Mouse (Mus musculus) olfactory bulb, adult 2 months (tissue): Measurements from ENCODE around the gene Zfhx3. TPM values are rescaled to one million over a fixed set of nuclear protein-coding genes. Genes with fewer than 3 reads are reported as not detected.

ENCODE experiments used
- H3K27ac ChIP-seq: fragments of 200-500 bp; 2 replicates; pipeline ENCODE4 v1.5.1; 2012; ENCODE audit warnings: low read depth, low read length; ENCODE audit not compliant: insufficient read depth
- H3K4me1 ChIP-seq: fragments of 200-500 bp; 2 replicates; pipeline ENCODE4 v1.6.1; 2012; ENCODE audit warnings: low read length; ENCODE audit not compliant: control insufficient read depth, insufficient read depth
- H3K4me3 ChIP-seq: fragments of 200-500 bp; 2 replicates; pipeline ENCODE4 v1.5.1; 2012; ENCODE audit warnings: mild to moderate bottlenecking, low read depth, low read length, moderate library complexity; ENCODE audit not compliant: insufficient read depth
- CTCF ChIP-seq: fragments of 200-500 bp; IDR thresholded peaks from 2 replicates; pipeline ENCODE4 v1.5.1; 2012; ENCODE audit warnings: low read depth, mild to moderate bottlenecking, low read length, moderate library complexity; ENCODE audit not compliant: insufficient read depth
- POLR2A ChIP-seq: fragments of 200-500 bp; IDR thresholded peaks from 2 replicates; pipeline ENCODE4 v1.6.1; 2012; ENCODE audit warnings: mild to moderate bottlenecking, low read depth, low read length, moderate library complexity; ENCODE audit not compliant: insufficient read depth
- WGBS: fragments of 180-500 bp; shearing (Covaris S2); methylation state at CpG from one replicate; pipeline ENCODE4 v1.1.7; 2018; 5-methylcytosine and 5-hydroxymethylcytosine counted together
- polyA plus RNA-seq: library from polyadenylated mRNA; stranded (reverse); fragments of >200 nt; gene quantifications from 2 replicates; pipeline ENCODE4 v1.2.4, GENCODE M21; 2012; ENCODE audit warnings: low replicate concordance; ENCODE audit not compliant: missing spikeins, insufficient read depth, insufficient read length

Zfhx3 gene
- polyA plus RNA-seq, 1 experiment = not detected

- no peak overlapping the region for H3K4me3 ChIP-seq
- WGBS = 72% methylated on average over 5 of the region's 5 CpGs
- no peak overlapping the region for H3K27ac ChIP-seq
- TF ChIP-seq POLR2A = no peak
- no peak for TF ChIP-seq CTCF
- H3K4me1 ChIP-seq = no peaks in the 10 kb centered on the region
Observed at GRCm38 (mm10) chr8:108661486-108662093, 719.1 kb downstream of the Zfhx3 start.

DNA sequence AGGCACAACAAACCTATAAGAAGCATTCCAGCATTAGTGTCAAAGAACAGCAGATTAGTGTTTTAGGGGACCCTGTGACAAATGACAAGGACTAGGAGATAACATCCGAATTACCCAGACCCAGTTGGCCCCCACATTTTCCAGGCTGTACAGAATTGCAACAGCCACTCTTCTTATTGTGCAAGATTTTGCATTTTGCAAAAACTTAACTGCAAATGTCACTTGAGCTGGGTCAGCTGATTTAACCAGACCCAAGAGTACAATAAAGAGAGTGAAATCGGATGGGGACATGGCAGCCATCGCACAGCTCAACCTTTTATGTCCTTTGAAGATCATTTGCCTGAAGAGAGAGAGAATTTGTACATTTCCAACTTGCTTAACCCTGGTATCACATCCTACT, 720.3 kb downstream of the Zfhx3 start:
- H3K27ac ChIP-seq = no peak overlapping the region
- no peak for TF ChIP-seq CTCF
- 86% methylated on average over 3 of the region's 3 CpGs for WGBS
- H3K4me1 ChIP-seq = no peaks in the 10 kb centered on the region
- no peak overlapping the region for H3K4me3 ChIP-seq

- Histone ChIP-seq H3K4me1 (no peaks in the 10 kb centered on the region), H3K4me3 (no peak overlapping the region), H3K27ac (no peak overlapping the region)
- 71% methylated on average over 11 of the region's 11 CpGs for WGBS
- no peak for TF ChIP-seq CTCF
- no peak for TF ChIP-seq POLR2A
Observed at GRCm38 (mm10) chr8:108671939-108672515, 729.6 kb downstream of the Zfhx3 start.

DNA sequence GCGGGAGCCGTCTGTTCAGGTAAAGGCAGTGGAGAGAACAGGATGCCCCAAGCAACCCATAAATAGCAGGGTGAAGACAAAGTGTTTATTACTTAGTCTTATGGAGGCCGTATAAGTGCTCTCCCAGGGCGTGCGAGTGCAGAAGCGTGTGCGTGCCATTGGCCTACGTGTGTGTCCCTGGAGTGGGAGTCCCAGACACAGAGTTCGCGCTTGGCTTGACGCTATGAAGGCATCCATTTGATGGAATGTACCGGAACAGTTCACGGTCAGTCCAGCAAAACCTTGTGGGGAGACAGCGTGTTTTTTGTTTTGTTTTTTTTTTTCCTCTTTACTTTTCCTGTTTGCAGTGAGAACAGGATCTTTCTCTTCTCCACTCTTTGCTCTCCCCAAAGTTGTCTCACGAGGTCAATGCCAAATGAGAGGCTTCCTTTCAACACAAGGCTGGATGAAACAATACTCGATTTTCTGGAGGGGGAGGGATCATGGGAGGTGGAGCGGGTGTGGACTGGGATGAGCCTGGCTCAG, 732.6 kb downstream of the Zfhx3 start:
- Histone ChIP-seq H3K4me3 (no peak overlapping the region), H3K4me1 (no peaks in the 10 kb centered on the region), H3K27ac (no peak overlapping the region)
- no peak for TF ChIP-seq POLR2A
- TF ChIP-seq CTCF = no peak
- WGBS = 78% methylated on average over 17 of the region's 17 CpGs

GRCm38 (mm10) chr8:108689694-108690093, 747.2 kb downstream of the Zfhx3 start:
- TF ChIP-seq CTCF = no peak
- no peak for TF ChIP-seq POLR2A
- Histone ChIP-seq H3K4me1 (peaks cover 11% of the 10 kb centered on the region; the same call in 1 of the 2 replicates), H3K4me3 (no peak overlapping the region), H3K27ac (no peak overlapping the region)
- WGBS = 94% methylated on average over 9 of the region's 9 CpGs

DNA sequence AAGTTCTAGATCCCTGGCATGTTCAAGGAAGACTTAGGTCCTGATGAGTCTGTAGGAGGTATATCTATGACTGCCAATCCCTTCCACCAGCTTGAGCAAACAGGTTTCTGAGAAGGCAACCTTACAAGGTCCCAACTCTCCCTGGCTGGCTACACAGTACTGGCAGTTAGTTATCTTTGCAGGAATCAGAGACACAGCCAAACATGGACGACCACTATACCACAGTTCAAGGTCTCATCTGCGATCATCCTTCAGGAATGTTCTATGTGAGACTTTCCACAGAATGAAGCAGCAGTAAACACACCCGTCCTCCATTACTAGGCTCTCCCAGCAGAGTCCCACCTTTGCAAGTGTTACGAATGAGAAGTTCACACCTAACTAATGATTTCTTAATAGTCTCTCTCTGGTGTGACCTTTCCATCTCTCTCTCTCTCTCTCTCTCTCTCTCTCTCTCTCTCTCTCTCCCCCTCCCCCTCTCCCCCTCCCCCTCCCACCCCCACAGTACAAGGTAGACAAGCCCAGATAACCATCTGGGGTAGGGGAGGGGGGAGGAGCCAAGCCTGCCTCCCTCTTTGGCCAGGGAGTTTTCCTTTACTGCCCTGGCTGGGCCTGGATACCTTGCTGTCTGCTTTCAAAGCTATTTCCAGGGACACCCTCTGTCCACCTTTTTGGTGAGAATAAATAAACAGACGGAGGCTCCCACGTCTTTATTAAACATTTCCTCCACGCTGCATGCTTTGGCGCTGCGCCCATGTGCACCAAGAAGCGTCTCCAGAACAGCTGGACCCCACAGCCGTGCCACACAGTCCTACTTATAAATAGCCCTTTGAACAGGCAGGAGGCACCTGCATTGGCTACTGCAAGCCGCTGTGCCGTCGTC, 748.4 kb downstream of the Zfhx3 start:
- TF ChIP-seq POLR2A (no peak), CTCF (no peak)
- no peak overlapping the region for H3K27ac ChIP-seq
- WGBS = 35% methylated on average over 14 of the region's 14 CpGs

GRCm38 (mm10) chr8:108691456-108692238, 749.2 kb downstream of the Zfhx3 start:
- WGBS = 9% methylated on average over 20 of the region's 21 CpGs
- TF ChIP-seq POLR2A (no peak), CTCF (no peak)
- H3K4me1 ChIP-seq = peaks cover 19% of the 10 kb centered on the region
- H3K27ac ChIP-seq = no peak overlapping the region
- no peak overlapping the region for H3K4me3 ChIP-seq

More for the DNA sequence above, 748.4 kb downstream of the Zfhx3 start:
- no peak overlapping the region for H3K4me3 ChIP-seq
- H3K4me1 ChIP-seq = peaks cover 14% of the 10 kb centered on the region

DNA sequence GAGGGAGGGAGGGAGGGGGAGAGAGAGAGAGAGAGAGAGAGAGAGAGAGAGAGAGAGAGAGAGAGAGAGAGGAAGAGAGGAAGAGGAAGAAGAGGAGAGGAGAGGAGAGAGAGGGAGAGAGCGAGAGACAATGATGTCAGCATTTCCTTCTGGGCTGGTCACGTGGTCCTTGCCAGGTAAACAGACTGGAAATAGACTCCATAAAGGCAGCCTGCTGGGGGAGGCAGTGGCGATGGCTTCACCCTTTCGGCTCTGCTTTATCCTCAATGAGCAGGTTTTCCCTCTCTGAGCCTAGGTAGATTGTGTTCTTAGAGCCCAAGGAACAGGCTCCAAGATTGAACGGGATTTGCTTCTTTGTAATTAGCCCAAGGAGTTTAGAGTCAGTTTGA, 749.8 kb downstream of the Zfhx3 start:
- Histone ChIP-seq H3K27ac (no peak overlapping the region), H3K4me3 (no peak overlapping the region), H3K4me1 (peaks cover 19% of the 10 kb centered on the region)
- WGBS = 15% methylated on average over 5 of the region's 5 CpGs
- TF ChIP-seq POLR2A (no peak), CTCF (no peak)
